Mouse (Mus musculus) right cerebral cortex, postnatal 25 days (tissue): ENCODE results near the gene Gm9945.
A peak's percentile ranks its signal among the peaks of the same experiment; 100 is the strongest.

ENCODE experiments used
- DNase-seq: peaks from one replicate; pipeline ENCODE4 v3.0.0; 2022

The Gm9945 gene

GRCm38 (mm10) chr11:53463551-53464424 is 16.2 kb upstream of the Gm9945 start:
- peak; percentile 77 for DNase-seq

- peak; percentile 83 for DNase-seq
Measured at GRCm38 (mm10) chr11:53466231-53466971, 13.6 kb upstream of the Gm9945 start.

GRCm38 (mm10) chr11:53469294-53469967 is 10.5 kb upstream of the Gm9945 start:
- no peak for DNase-seq

DNA sequence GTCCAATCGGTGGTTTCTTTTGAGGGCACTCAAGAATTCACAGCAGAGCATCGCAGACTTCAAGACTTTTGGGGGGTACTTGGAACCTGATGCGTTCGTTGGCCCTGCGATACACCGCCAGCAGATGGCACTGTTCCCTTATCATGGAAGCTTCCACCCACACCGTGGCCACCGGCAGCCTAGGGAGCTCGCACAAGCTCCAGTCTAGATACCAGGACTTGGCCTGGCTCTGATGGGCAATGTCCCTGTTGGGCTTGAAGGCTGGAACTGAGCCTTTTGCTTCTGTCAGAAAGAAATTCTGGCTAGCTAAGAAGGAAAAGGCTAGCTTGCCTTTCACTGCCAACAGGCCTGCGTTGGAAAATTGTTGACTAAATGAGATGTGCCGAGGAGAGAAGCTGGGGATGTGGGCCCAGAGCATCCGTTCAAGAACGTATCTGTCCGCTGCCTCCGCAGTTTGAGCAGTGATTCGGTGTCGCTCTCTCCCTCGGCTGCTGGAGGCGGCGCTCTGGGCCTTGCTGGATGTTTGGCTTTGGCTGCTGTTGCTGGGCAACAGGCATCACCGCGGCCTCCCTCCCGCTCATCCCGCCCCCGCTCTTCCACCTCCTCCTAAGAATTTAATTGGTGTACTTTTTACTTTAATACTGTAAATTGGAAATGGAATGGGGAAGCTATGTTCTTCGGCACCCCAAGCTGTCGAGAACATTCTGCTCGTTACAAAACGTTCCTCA is 9.8 kb upstream of the Gm9945 start, which contains the start of gene Gm9837:
Gene Gm9837 (minus strand): TSS at position 512 of the 728 bp plus-strand sequence.
- peak; percentile 89 for DNase-seq

DNA sequence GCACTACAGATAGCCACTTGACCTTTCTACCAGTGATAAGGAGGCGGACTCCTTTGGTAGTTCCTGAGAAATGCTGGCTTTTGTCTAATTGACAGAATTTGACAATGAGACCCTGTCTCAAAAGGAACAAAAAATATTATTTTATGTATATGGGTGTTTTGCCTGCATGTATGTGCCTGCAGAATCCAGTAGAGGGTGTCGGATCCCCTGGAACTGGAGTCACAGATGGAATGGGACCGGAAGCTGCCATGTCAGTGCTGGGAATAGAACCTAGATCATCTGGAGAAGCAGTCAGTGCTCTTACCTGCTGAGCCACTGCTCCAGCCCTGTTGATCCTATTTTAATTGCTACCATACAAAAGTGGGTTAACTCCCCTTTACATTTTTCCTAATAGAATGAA is 7.3 kb upstream of the Gm9945 start:
- no peak for DNase-seq

DNA sequence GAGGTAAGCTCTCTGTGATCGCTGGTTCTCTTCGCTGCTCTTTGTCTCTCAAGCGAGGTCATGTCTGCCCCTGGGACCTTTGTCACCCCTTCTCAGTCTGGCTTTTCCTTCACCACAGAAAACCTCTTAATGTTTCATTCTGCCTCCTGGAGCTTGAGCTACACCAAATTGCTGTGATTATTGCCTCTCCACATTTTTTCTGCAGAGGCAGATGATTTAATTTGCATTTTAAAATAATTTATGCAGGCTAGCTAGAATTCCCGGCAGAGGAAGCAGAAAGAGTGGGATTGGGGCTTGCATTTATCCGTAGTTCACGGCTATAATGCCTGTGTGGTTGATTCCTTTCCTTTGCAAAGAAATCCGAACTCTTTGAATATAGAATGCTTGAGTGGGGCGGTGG is 4.3 kb upstream of the Gm9945 start:
- no peak for DNase-seq

- no peak for DNase-seq
Measured at GRCm38 (mm10) chr11:53477833-53478232, 2.1 kb upstream of the Gm9945 start.

- DNase-seq = peak; percentile 63
Measured at GRCm38 (mm10) chr11:53478383-53479170, 1.4 kb upstream of the Gm9945 start.

DNA sequence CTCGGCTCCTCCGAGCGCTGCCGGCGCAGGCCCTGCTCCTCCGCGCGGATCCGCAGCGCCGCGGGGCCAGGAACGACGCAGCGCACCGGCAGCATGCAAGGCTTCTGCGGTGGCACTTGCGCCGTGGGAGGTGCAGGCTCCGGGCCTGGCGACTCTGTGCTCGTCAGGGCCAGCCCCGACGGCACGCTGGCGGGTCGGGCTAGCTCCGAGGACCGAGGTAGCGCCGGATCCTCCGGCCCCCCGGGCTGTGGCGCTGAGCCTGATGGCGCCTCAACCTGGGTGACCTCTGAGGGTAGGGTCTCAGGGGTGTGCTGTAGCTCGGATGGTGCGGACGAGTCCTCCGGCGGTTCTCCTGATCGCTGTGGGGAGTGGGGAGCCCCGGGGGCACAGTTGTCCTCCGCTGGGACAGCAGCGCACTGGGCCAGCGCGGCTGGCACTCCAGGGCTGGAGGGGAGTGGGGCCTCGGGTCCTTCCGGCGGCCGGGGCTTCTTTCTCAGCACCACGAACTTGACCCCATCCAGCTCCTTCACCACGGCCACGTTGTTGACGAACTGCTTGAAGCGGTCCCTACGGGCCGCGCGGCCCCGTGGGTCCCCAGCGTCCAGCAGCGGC is 689 bp upstream of the Gm9945 start:
- peak; percentile 72 for DNase-seq

DNA sequence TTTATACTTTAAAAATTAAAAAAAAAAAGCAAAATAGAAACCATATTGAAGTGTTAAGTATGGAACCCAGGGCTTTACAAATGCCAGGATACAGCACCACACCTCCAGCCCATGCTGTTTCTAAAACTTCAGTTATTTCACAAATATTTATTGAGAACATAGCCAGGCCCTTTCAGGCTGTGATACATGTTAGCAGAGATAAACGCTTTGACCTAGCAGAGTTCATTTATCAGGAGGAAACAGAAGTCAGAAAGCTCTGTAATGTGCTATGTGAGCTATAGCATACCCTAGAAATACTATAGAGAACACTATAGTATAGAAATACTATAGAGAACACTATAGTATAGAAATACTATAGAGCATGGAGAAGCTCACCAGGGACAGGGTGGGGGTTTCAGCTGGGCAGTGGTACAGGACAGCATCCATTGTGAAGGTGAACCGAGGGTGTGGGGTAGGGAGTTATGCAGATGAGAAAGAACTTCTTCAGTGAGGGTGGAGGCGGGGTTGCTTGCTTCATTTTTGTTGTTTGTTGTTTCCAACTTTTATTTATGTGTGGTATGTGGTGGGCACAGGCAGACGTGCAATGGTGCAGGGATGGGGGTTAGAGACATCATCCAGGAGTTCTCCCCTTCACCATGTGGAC is 1.2 kb downstream of the Gm9945 start:
- DNase-seq = no peak

- DNase-seq = no peak
Measured at GRCm38 (mm10) chr11:53483159-53483891, 3.4 kb downstream of the Gm9945 start.

GRCm38 (mm10) chr11:53485719-53486118 is 5.8 kb downstream of the Gm9945 start:
- DNase-seq = no peak

GRCm38 (mm10) chr11:53486351-53486750 is 6.4 kb downstream of the Gm9945 start:
- DNase-seq = no peak

- no peak for DNase-seq
Measured at GRCm38 (mm10) chr11:53486822-53487594, 7.0 kb downstream of the Gm9945 start.

DNA sequence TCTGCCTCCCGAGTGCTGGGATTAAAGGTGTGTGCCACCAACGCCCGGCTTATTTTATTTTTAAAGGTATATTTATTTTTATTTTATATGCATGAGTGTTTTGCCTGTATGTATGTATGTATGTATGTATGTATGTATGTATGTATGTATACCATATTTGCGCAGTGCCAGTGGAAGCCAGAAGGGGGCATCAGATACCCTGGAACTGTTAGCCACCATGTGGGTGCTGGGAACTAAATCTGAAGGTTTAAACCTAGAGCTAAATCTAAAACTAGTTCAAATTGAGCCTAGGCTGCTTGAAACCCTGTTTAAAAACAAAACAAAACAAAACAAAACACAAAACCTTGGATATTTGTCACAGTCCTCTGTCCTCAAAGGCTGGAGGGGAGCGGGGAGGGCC is 9.0 kb downstream of the Gm9945 start:
- DNase-seq = no peak

DNA sequence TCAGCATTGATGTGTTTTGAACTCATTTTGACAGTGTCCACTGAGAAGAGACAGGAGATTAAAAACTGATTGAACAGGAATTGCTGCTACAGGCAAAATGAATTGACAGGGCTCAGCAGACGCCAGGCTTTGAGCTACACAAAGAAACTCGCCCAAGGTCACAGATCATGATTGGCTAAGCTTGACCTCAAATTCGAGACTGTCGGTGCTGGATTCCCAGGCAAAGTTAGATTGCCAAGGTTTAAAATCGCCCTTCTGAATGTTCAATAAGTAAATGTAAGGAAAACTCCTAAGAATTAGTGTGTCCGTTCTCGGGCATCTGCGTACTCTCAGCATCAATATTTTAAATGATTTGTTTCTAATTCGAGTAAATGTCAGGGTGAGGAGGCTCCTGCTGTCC is 9.5 kb downstream of the Gm9945 start:
- no peak for DNase-seq

DNA sequence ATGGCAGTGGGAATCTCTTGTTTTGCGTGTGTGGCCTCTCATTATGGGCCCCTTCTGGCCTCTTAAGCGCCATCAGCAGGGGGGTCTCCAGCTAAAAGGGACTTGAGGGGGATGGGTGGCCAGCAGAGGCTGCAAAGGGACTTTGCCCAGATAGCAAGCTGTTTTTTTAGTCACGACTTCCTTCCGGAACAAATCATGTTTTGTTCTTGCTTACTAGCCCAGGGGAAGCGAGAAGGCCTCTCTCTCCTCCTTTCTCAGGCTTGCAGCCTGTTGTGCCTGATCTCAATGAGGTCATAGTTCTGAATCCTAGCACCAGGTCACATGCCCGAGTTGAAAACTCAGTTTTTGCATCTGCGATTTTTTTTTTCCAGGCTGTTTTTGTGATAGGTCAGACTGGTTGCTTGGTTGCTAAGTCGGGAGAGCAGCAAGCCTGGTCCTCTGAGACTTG is 12.0 kb downstream of the Gm9945 start:
- no peak for DNase-seq

DNA sequence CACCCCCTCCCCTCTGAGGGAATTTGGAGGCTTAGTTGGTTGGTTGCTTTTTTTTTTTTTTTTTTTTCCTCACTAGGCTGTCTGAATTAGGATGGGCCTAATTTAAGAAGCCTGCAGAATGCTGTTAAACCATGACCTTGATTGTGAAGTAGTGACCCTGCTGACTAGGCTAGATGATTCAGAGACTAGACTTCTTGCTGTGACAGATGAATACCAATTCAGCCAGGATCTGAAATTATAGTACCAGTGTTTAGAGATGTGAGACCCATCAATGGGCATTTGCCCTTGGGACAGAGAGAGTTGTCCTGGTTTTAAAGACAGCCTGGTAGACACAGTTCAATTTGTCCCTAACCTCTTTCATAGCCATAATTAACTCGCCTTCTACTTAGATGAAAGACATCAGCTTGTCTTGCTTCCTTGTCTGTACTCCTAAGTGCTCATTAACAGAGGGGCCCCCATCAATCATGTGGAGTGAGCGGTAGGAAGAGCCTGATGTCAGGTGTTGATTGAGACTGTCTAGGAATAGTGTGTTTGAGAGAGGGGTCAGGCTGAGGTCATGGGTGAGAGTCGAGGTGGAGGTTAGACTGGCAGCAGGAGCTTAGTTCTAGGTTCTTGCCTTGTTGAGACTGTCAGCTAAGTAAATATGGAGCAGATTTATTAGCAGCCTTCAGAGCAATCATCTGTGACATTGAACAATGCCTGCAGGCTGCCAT is 13.4 kb downstream of the Gm9945 start:
- no peak for DNase-seq

GRCm38 (mm10) chr11:53495417-53495816 is 15.5 kb downstream of the Gm9945 start:
- DNase-seq = no peak
